In genomic region chr9:103108341-103108798, GRCm38 (mm10) we compare ENCODE assay signal across 8 mouse cellular contexts. TPM values are rescaled to one million over a fixed set of nuclear protein-coding genes. Genes with fewer than 3 reads are reported as not detected.
DNase-seq lines count a peak whose midpoint lies in the region; ATAC-seq lines count a peak whose summit lies in the region.
"Not testable (repeated sequence)": the region's sequence is repeated elsewhere in the genome, so short reads cannot be mapped to it uniquely, and the experiment has no call there.

No protein-coding gene starts in this region.

- peak; percentile 37; the same call in 1 of the 2 replicates for ATAC-seq in common myeloid progenitor, adult 5-6 weeks (replicated peaks; ENCODE audit: low read depth, poor library complexity, severe bottlenecking)
- peak; percentile 65 for ATAC-seq in forebrain, embryonic 11.5 days (replicated peaks; ENCODE audit: low FRiP score)
- ATAC-seq in heart, embryonic 15.5 days (replicated peaks; ENCODE audit: insufficient number of reproducible peaks, insufficient read depth, low FRiP score, low read depth): not testable (repeated sequence)
- ATAC-seq in liver, embryonic 12.5 days: peak; percentile 68
- peak; percentile 60; the same call in 1 of the 2 replicates for ATAC-seq in midbrain, embryonic 12.5 days (ENCODE audit: low FRiP score, low read depth)

- peaks cover 11% of the 10 kb centered on the region for H3K4me1 ChIP-seq in forebrain, embryonic 11.5 days (replicated peaks; ENCODE audit: control insufficient read depth, insufficient read depth, low read length)
- peaks cover 23% of the 10 kb centered on the region for H3K4me1 ChIP-seq in heart, embryonic 15.5 days (replicated peaks)
- peaks cover 28% of the 10 kb centered on the region for H3K4me1 ChIP-seq in liver, embryonic 12.5 days
- peaks cover 25% of the 10 kb centered on the region for H3K4me1 ChIP-seq in midbrain, embryonic 12.5 days

- not testable (repeated sequence) for H3K27me3 ChIP-seq in forebrain, embryonic 11.5 days (ENCODE audit: control insufficient read depth, insufficient read depth, low read length)
- H3K27me3 ChIP-seq in heart, embryonic 15.5 days: peaks cover 36% of the 10 kb centered on the region
- peaks cover 52% of the 10 kb centered on the region for H3K27me3 ChIP-seq in liver, embryonic 12.5 days (replicated peaks)
- peaks cover 14% of the 10 kb centered on the region for H3K27me3 ChIP-seq in midbrain, embryonic 12.5 days

- WGBS in forebrain, embryonic 11.5 days: 25% methylated on average over 7 of the region's 14 CpGs
- 42% methylated on average over 9 of the region's 14 CpGs for WGBS in heart, embryonic 15.5 days
- WGBS in liver, embryonic 12.5 days (ENCODE audit: insufficient replicate concordance): 12% methylated on average over 9 of the region's 14 CpGs
- 8% methylated on average over 9 of the region's 14 CpGs for WGBS in midbrain, embryonic 12.5 days

- not testable (repeated sequence) for H3K36me3 ChIP-seq in forebrain, embryonic 11.5 days (ENCODE audit: control insufficient read depth, insufficient read depth, low read length); heart, embryonic 15.5 days; liver, embryonic 12.5 days; midbrain, embryonic 12.5 days

- peak overlapping the region; percentile 34 for H3K4me3 ChIP-seq in forebrain, embryonic 11.5 days (ENCODE audit: low read depth, low read length)
- peak overlapping the region; percentile 55 for H3K4me3 ChIP-seq in heart, embryonic 15.5 days
- peak overlapping the region; percentile 63 for H3K4me3 ChIP-seq in liver, embryonic 12.5 days
- H3K4me3 ChIP-seq in midbrain, embryonic 12.5 days: peak overlapping the region; percentile 36

- not testable (repeated sequence) for H3K9ac ChIP-seq in forebrain, embryonic 11.5 days (ENCODE audit: low read length); heart, embryonic 15.5 days; liver, embryonic 12.5 days; midbrain, embryonic 12.5 days (replicated peaks)

- peak overlapping the region; percentile 51; the same call in 1 of the 2 replicates for H3K4me2 ChIP-seq in forebrain, embryonic 11.5 days (ENCODE audit: low read depth, low read length, severe bottlenecking)
- H3K4me2 ChIP-seq in heart, embryonic 15.5 days: peak overlapping the region; percentile 54
- peak overlapping the region; percentile 61 for H3K4me2 ChIP-seq in liver, embryonic 12.5 days
- H3K4me2 ChIP-seq in midbrain, embryonic 12.5 days (replicated peaks): peak overlapping the region; percentile 47

- H3K9me3 ChIP-seq in forebrain, embryonic 11.5 days (ENCODE audit: control insufficient read depth, low read length); heart, embryonic 15.5 days (replicated peaks); liver, embryonic 12.5 days (replicated peaks); midbrain, embryonic 12.5 days: not testable (repeated sequence)

- not testable (repeated sequence) for H3K27ac ChIP-seq in forebrain, embryonic 11.5 days (ENCODE audit: low read depth, low read length); heart, embryonic 15.5 days; liver, embryonic 12.5 days; midbrain, embryonic 12.5 days (replicated peaks)

- peak; percentile 24 to 48 for DNase-seq in B cell, adult 2 months
- peak; percentile 58 for DNase-seq in forebrain, embryonic 11.5 days (ENCODE audit: low spot score)
- DNase-seq in kidney, adult 11 months: peak; percentile 53
- peak; percentile 55 for DNase-seq in retina, adult 2 months (ENCODE audit: low read depth, low spot score)

RNA-seq across cellular contexts. Expression of gene Rab6b, which starts 3.2 kb away (rescaled TPM):
- total RNA-seq in common myeloid progenitor, adult 5-6 weeks (2017): 0.82 and 2.1 TPM in 2 replicates
- 12.5 and 13.6 TPM in 2 replicates for polyA plus RNA-seq in forebrain, embryonic 11.5 days (2014; fragmentation: Nextera tagmentation; extraction: Ambion mirVana)
- 2.5 and 4.2 TPM in 2 replicates for polyA plus RNA-seq in heart, embryonic 15.5 days (2015; fragmentation: Nextera tagmentation; extraction: Ambion mirVana)
- 0.24 and 0.43 TPM in 2 replicates for polyA plus RNA-seq in liver, embryonic 12.5 days (2016; fragmentation: Nextera tagmentation; extraction: Ambion mirVana)
- 38.2 and 47.2 TPM in 2 replicates for polyA plus RNA-seq in midbrain, embryonic 12.5 days (2016; fragmentation: Nextera tagmentation; extraction: Ambion mirVana)
